Mouse (Mus musculus) heart, postnatal 0 days (tissue): ENCODE data around the gene Grifin.

Source experiments
- CTCF ChIP-seq: IDR thresholded peaks from 2 replicates; pipeline ENCODE4 v1.5.1; 2016; ENCODE audit warnings: antibody characterized with exemption, control low read depth, low read depth
- EP300 ChIP-seq: IDR thresholded peaks from 2 replicates; pipeline ENCODE4 v1.6.1; 2016; ENCODE audit warnings: antibody characterized with exemption, low read depth

GRCm38 (mm10) chr5:140542811-140543575, 21.9 kb downstream of the Grifin start:
- no peak for TF ChIP-seq CTCF
- no peak for TF ChIP-seq EP300
